Mouse (Mus musculus) cortical plate, adult 2 months (tissue): ENCODE measurements at regions not wholly inside any gene's neighbourhood (a gene's known extent, or its start where the extent isn't known, plus 50 kb on each side); places are given as distances from the start of the nearest gene placed in this dataset.

Experiments used
- CTCF ChIP-seq: fragments of 200-500 bp; IDR thresholded peaks from 2 replicates; pipeline ENCODE4 v1.5.1; 2011; ENCODE audit warnings: mild to moderate bottlenecking, control low read depth, low read length; ENCODE audit not compliant: insufficient read depth; ENCODE audit errors: extremely low read depth
- POLR2A ChIP-seq: fragments of 200-500 bp; IDR thresholded peaks from 2 replicates; pipeline ENCODE4 v1.6.1; 2011; ENCODE audit warnings: mild to moderate bottlenecking, low read length, control low read depth; ENCODE audit not compliant: insufficient read depth; ENCODE audit errors: extremely low read depth

DNA sequence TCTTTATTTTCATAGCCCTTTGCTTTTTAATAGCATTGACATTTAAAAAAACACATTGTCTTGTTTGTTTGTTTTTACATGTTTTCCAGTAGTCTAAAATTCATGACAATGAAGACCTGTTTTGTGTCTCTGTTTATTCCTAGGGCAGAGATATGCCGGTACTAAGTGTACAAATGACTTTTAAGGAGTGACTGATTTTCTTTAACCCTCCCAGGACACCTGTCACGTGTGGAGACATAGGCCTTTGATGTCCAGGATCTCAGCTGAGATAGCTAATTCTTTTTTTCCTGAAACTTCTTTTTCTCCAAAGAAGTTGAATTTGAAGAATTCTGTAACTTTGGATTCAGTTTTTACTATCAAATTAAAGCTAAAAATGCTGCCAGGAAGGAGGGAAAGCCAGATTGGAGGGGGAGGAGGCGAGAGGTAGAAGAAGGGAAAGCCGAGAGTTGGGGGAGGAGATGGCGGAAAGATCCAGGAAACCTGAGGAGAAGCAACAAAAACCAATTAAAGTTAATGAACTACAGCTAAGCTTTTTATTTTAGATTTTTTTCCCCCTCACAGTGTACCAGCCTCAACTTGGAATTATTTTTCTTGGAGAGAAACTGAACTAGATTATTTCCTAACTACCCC is 533.8 kb downstream of the Cetn3 start:
- no peak for TF ChIP-seq POLR2A
- TF ChIP-seq CTCF: no peak
